Mouse (Mus musculus): Measurements from ENCODE around the gene Nutm1.

The Nutm1 gene

DNA sequence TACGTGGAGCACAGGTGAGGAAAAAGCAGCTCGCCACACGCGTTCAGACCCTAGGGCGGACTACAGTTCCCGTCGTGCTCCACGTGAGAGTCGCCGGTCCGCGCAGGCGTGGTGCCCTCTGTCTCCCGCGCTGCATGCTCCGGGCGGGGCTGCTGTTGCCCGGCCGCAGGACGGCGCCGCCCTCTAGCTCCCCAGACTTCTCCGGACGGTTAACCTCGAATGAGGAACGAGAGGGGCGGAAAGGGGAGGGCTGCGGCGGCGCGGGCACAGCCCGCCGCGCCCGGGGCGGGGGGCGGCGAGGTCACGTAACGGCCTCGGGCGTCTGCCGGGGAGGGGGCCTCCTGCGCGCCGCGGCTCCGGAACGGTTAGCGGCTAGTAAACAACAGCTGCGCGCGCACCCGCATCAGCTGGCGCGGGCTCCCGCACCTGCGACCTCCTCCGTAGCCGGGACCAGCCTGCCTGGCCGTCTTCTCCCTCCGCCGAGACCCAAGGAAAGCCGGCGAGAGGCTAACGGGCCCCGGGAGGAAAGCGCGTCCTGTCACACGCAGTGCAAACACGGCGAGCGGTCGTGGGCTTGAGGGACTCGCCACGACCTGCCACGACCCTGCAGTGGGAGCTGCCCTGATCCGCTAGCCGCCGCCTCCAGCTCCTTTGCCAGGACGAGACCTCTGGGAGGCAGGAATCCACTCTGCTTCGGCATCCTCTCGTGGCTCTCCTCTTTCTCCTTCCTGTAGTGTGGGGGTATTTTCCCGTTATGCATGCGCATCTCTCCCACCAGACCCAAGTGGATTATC lies 6.6 kb upstream of the Nutm1 start, which contains the start of gene Slc12a6:
Gene Slc12a6 (plus strand): TSS at position 378 of the 794 bp plus-strand sequence.
- in situ Hi-C loops (cut with MboI; ENCODE audit: low pct_unique_long_range_greater_than_20kb in 1 of 2, low sequenced_read_pairs in 2 of 2, unreplicated experiment in 1 of 2) = loop anchor here (25.0 kb wide), 1 partner anchor 222 kb away; the partner anchor contains the start of genes Aven (in 2 of the 2) and Chrm5 (in 2 of the 2)

DNA sequence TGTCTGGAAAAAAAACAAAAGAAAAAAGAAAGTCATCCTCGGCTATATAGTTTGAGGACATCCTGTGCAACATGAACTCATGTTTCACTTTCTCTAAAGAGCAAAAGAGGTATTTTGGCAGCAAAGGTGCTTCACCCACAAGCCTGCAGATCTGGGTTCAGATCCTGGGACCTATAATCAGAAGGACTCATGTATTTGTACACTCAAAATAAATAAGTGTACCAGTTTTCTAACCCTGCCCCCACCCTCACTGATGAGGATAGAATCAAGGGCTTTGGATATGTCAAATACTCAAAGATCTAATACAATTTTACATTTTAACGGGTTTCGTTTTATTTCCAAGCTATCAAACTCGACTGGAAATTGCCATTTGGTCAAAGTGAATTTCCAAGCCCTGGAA lies 5.3 kb upstream of the Nutm1 start:
- in situ Hi-C loops (cut with MboI; ENCODE audit: low pct_unique_long_range_greater_than_20kb in 1 of 2, low sequenced_read_pairs in 2 of 2, unreplicated experiment in 1 of 2) = loop anchor here (25.0 kb wide), 1 partner anchor 223 kb away; the partner anchor contains the start of genes Aven (in 2 of the 2) and Chrm5 (in 2 of the 2)

DNA sequence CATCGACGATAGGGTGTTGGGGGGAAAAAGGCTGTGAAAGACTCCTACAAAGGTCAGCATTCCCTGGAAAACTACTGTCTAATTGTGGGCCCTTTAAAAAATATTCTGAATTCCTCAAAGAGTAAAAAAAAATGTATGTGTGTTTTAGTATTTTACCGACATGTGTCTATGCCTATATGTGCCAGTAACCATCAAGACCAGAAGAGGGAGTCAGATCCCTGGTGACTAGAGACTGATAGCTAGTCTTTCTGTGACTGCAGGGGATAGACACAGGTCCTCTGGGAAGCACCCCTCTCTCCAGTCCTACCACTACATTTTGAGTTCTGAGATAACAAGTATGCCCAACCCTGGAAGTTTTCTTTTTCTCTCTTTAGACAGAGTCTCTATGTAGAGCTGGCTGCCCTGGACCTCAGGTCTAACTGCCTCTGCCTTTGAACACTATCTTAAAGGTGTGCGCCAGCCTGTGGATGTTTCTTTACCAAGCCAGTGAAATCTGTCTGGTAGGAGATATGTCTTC lies 3.7 kb upstream of the Nutm1 start:
- in situ Hi-C loops (cut with MboI; ENCODE audit: low pct_unique_long_range_greater_than_20kb in 1 of 2, low sequenced_read_pairs in 2 of 2, unreplicated experiment in 1 of 2) = loop anchor here (25.0 kb wide), 1 partner anchor 224 kb away; the partner anchor contains the start of genes Aven (in 2 of the 2) and Chrm5 (in 2 of the 2)

- in situ Hi-C loops (cut with MboI; ENCODE audit: low pct_unique_long_range_greater_than_20kb in 1 of 2, low sequenced_read_pairs in 2 of 2, unreplicated experiment in 1 of 2) = loop anchor here (25.0 kb wide), 1 partner anchor 225 kb away; the partner anchor contains the start of genes Aven (in 2 of the 2) and Chrm5 (in 2 of the 2)
Measured at GRCm38 (mm10) chr2:112261748-112262653, 2.9 kb upstream of the Nutm1 start, which contains the start of gene Nop10. Gene Nop10, plus strand, starts transcription at chr2:112261926.

DNA sequence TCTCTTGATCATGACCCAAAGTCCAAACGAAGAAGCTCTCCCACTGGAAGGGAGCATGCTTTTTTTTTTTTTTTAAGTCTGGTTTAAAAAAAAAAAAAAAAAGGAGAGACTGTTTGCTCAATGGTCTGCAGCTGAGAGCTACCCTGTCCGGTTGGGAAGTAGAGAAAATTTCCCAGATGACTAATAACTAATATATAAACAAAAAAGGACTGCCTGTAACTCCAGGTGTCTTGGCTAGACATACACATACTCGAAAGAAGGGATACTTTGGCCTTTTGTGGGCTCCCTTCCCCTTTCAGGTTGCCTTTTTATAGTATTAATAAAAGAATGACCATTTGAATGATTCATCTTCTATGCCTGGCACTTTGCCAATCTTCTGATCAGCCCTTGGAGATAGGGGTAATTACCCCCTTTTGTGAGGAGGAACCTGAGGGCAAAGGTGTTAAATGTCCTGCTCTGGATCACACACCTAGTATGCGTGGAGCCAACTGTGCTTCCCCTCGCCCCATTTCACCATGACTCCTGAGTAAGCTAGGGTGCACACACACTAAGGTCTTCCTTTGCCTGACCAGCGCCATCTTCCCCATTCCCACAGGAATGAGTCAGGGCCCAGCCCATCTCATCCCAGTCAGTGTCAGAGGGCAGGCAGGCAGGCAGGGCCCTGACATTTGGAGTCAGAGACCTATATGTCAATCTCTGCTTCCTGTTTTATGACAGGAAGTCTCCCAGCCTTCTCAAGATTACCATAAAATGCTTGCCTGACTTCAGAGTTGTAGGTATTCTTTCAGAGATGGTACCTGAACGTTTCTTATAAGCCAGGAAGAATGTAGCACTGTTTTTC lies 4.2 kb downstream of the Nutm1 start:
- in situ Hi-C loops (cut with MboI; ENCODE audit: low pct_unique_long_range_greater_than_20kb in 1 of 2, low sequenced_read_pairs in 2 of 2, unreplicated experiment in 1 of 2) = loop anchor here (25.0 kb wide), 1 partner anchor 232 kb away; the partner anchor contains the start of genes Aven (in 2 of the 2) and Chrm5 (in 2 of the 2)

DNA sequence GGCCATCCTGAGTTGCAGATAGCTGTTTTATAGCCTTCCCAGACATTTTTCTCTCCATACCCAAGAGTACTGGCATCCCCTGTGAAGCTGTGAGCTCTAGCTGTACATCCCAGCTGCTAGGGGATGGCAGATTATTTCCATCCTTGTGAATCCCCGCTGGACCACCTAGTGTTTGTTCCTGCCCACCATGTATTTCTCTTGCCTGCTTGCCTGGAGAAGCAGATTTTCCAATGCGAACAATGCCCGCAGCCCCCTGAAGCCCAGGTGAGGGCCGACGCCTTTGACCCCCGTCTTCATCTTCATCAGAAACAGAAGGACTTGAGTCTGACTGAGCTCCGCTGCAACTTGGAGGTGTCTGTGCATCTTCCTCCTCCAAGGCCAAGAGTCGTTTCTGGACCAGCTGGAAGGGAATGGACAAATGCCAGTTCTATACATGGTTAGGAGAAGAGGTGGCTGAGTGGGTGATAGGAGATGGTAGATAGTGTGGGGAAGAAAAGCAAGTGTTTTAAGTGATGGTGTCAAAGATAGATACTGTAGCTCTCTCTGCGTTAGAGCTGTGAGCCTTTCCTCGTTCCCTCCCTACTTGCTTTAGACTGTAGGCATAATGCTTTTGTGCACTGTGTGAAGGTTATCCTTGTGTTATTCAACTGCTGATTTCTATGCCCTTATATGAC lies 9.2 kb downstream of the Nutm1 start:
- in situ Hi-C loops (cut with MboI; ENCODE audit: low pct_unique_long_range_greater_than_20kb in 1 of 2, low sequenced_read_pairs in 2 of 2, unreplicated experiment in 1 of 2) = loop anchor here (25.0 kb wide), 1 partner anchor 237 kb away; the partner anchor contains the start of genes Aven (in 2 of the 2) and Chrm5 (in 2 of the 2)

DNA sequence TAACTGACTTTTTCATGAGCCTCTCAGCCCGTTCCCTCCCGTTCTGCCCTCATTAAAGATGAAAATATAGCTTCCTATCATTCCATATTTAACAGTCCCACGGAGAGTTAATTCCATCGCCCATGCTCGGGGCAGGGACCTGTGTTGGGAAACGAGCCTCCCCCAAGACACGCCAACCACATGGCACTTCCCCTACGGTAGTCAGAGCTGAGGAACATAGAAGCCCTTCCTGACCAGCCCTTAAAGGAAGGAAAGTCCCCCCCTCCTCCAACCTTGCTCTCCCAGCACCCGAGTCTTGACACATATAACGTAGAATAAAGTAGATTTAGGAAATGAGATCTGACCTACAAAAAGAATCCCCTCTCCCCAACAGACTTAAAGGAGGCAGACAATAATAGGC lies 11.8 kb downstream of the Nutm1 start:
- in situ Hi-C loops (cut with MboI; ENCODE audit: low pct_unique_long_range_greater_than_20kb in 1 of 2, low sequenced_read_pairs in 2 of 2, unreplicated experiment in 1 of 2) = no loop called here

DNA sequence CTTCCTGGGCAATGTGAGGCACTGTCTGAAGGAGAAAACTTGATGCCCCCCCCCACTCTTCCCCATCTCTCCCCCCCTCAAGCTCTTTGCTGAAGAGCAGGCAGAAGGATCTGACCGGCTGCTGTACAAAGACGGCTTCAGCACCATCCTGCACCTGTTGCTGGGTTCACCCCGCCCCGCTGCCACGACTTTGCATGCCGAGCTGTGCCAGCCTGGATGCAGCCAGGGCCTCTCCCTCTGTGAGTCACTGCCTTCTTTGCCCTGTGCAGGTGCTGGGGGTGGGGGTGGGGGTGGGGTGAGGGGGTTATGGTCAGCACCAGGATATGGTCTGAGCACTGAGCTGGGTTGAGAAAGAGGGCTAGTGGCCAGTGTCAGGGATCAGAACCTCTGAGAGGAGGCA lies 12.9 kb downstream of the Nutm1 start:
- in situ Hi-C loops (cut with MboI; ENCODE audit: low pct_unique_long_range_greater_than_20kb in 1 of 2, low sequenced_read_pairs in 2 of 2, unreplicated experiment in 1 of 2) = no loop called here

- in situ Hi-C loops (cut with MboI; ENCODE audit: low pct_unique_long_range_greater_than_20kb in 1 of 2, low sequenced_read_pairs in 2 of 2, unreplicated experiment in 1 of 2) = no loop called here
Measured at GRCm38 (mm10) chr2:112245307-112245706, 13.8 kb downstream of the Nutm1 start.

GRCm38 (mm10) chr2:112241787-112242186 lies 17.3 kb downstream of the Nutm1 start:
- in situ Hi-C loops (cut with MboI; ENCODE audit: low pct_unique_long_range_greater_than_20kb in 1 of 2, low sequenced_read_pairs in 2 of 2, unreplicated experiment in 1 of 2) = no loop called here

- in situ Hi-C loops (cut with MboI; ENCODE audit: low pct_unique_long_range_greater_than_20kb in 1 of 2, low sequenced_read_pairs in 2 of 2, unreplicated experiment in 1 of 2) = no loop called here
Measured at GRCm38 (mm10) chr2:112239935-112240721, 19.0 kb downstream of the Nutm1 start.

GRCm38 (mm10) chr2:112239212-112239934 lies 19.7 kb downstream of the Nutm1 start, which contains the start of gene Lpcat4:
Gene Lpcat4, plus strand, starts transcription at chr2:112239468.
- in situ Hi-C loops (cut with MboI; ENCODE audit: low pct_unique_long_range_greater_than_20kb in 1 of 2, low sequenced_read_pairs in 2 of 2, unreplicated experiment in 1 of 2) = no loop called here

GRCm38 (mm10) chr2:112238006-112238405 lies 21.1 kb downstream of the Nutm1 start:
- in situ Hi-C loops (cut with MboI; ENCODE audit: low pct_unique_long_range_greater_than_20kb in 1 of 2, low sequenced_read_pairs in 2 of 2, unreplicated experiment in 1 of 2) = no loop called here

- in situ Hi-C loops (cut with MboI; ENCODE audit: low pct_unique_long_range_greater_than_20kb in 1 of 2, low sequenced_read_pairs in 2 of 2, unreplicated experiment in 1 of 2) = no loop called here
Measured at GRCm38 (mm10) chr2:112236620-112237019, 22.5 kb downstream of the Nutm1 start.

- in situ Hi-C loops (cut with MboI; ENCODE audit: low pct_unique_long_range_greater_than_20kb in 1 of 2, low sequenced_read_pairs in 2 of 2, unreplicated experiment in 1 of 2) = no loop called here
Measured at GRCm38 (mm10) chr2:112232623-112233022, 26.5 kb downstream of the Nutm1 start.

GRCm38 (mm10) chr2:112224356-112224755 lies 34.7 kb downstream of the Nutm1 start:
- in situ Hi-C loops (cut with MboI; ENCODE audit: low pct_unique_long_range_greater_than_20kb in 1 of 2, low sequenced_read_pairs in 2 of 2, unreplicated experiment in 1 of 2) = no loop called here

Measured in mouse embryonic stem cell (cell line).